Mouse (Mus musculus) testis, adult 2 months (tissue): ENCODE results near the gene Slc39a10.

Experiments
- CTCF ChIP-seq: fragments of 200-500 bp; IDR thresholded peaks from 2 replicates; pipeline ENCODE4 v1.5.1; 2012; ENCODE audit warnings: low read depth, mild to moderate bottlenecking, inconsistent platforms, low read length, moderate library complexity; ENCODE audit not compliant: control insufficient read depth, insufficient read depth, insufficient replicate concordance
- POLR2A ChIP-seq: fragments of 200-500 bp; IDR thresholded peaks from 2 replicates; pipeline ENCODE4 v1.6.1; 2012; ENCODE audit warnings: low read depth, mild to moderate bottlenecking, inconsistent platforms, low read length, moderate library complexity; ENCODE audit not compliant: control insufficient read depth

DNA sequence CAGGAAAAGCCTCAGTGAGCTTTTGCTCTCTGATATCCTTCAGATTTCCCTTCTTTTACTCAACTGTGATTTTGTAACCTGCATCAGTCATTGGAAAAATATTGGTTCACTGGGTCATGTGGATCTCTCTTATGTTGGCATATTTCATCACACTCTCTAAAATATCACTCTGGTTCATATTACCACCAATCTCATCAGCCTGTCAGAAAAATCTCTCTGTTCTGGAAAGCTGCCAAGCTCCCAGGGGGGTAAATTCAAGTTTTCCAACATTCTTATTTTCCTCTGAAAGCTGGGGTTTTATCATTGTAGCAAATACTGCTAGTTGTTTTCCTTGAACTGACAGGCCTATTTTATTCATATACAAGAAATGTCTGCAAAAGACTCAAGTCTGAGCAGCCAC lies 22.9 kb downstream of the Slc39a10 start:
- TF ChIP-seq CTCF, result no peak
- no peak for TF ChIP-seq POLR2A
